Mouse (Mus musculus) brain, embryonic 14.5 days (tissue): ENCODE measurements around the gene Ino80d.

ENCODE experiments used
- CTCF ChIP-seq: fragments of 200-500 bp; IDR thresholded peaks from 2 replicates; pipeline ENCODE4 v1.5.1; 2012; ENCODE audit warnings: inconsistent platforms, mild to moderate bottlenecking, moderate library complexity, borderline replicate concordance; ENCODE audit not compliant: insufficient read depth, insufficient read length; ENCODE audit errors: extremely low read depth
- POLR2A ChIP-seq: fragments of 200-500 bp; IDR thresholded peaks from 2 replicates; pipeline ENCODE4 v1.6.1; 2012; ENCODE audit warnings: mild to moderate bottlenecking, inconsistent platforms, borderline replicate concordance; ENCODE audit not compliant: poor library complexity, insufficient read depth, insufficient read length, severe bottlenecking; ENCODE audit errors: extremely low read depth

GRCm38 (mm10) chr1:62991021-62991420, 123.4 kb downstream of the Ino80d start:
- TF ChIP-seq CTCF (no peak), POLR2A (no peak)
